Mouse (Mus musculus): ENCODE data around the gene Gm10570.

Gm10570 gene

DNA sequence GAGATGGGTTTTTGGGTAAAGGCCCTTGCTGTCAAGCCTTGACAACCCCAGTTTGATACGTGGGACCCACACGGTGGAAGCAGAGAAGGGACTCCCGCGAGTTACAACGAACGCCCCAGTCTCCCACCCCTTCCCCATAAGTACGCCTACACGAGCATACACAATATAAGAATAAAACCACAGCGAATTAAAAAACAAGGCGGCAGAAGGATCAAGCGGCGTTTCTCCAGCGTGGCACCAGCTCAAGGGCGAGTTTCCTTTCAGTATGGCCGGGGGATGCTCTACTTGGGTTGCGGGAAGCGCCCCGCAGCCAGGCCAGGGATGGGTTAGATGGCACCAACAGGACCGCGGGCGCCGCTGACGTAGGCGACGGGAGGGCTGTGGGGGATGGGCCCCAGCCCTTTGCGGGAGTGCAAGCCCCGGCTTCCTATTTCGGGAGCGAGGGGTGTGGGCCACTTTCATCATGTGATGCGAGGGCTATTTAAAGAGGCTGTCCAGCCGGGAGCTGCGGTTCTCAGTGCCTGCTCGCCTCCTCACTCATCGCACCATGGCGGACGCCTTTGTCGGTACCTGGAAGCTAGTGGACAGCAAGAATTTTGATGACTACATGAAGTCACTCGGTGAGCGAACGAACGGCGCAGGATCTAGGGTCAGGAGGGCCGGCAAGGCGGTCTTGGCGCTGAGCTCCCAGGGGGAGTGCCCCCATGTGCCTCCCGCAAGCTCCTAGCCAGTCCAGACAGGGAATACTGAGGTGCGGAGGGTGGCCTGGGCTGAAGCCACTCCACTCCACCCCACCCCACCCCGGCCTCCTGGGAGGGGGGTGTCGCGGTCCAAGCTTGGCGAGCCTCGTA, at the start of gene Gm10570, which contains the start of gene Fabp3:
TSS of gene Gm10570 (minus strand) at position 444 of the 851 bp plus-strand sequence.
TSS of gene Fabp3 (plus strand) at position 365 of the 851 bp plus-strand sequence.
- DNase-seq = peak; percentile 75

GRCm38 (mm10) chr4:130357946-130358345, 49.5 kb upstream of the Gm10570 start:
- no peak for DNase-seq

GRCm38 (mm10) chr4:130352588-130352987, 44.1 kb upstream of the Gm10570 start:
- DNase-seq = no peak

DNA sequence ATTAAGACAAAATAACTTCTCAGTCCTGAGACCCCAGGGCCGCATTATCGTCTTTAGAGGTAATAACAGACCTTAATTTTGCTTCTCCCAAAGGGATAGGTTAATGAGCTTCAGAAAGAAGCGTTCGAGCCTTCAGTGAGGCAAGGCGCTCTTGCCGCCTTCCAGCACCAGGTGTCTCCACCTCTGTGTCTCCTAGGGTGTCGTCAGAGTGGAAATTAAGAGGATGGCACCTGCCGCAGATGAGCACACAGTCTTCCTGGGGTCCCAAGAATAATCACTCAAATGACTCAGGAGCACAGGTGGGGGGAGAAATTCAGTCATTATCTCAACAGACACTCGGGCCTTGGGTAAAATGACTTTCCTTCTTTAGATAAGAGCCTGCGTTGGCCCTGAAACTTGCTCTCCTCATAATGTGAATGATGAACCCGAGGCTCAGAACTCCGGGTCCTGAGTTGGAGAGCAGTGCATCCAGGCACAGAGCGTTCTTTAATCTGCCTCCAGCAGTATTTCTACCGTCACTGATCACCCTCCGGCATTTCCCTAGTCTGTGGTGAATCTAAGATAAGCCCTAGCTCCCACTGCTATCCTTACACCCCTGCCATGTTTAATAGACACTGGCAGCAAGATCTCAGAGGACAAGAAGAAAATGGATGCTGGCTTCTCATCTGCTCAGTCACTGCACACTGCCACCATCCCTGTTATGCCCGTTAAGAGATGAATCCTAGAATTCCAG, 42.4 kb upstream of the Gm10570 start:
- no peak for DNase-seq

DNA sequence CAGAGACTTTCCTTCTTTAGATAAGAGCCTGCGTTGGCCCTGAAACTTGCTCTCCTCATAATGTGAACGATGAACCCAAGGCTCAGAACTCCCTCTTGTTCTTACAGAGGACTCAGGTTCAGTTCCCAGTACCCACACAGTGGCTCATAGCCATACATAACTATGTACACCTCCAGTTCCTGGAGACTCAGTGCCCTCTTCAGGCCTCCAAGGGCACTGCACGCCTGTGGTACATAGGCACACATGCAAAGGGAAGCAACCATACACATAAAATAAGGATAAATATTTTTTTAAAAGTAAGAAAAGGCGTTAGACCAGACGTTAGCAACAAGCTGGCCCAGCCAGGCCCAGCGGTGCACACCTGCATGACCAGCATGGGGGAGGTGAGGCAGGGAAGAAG, 41.2 kb upstream of the Gm10570 start:
- no peak for DNase-seq

GRCm38 (mm10) chr4:130341691-130342090, 33.2 kb upstream of the Gm10570 start:
- peak; percentile 41 for DNase-seq

DNA sequence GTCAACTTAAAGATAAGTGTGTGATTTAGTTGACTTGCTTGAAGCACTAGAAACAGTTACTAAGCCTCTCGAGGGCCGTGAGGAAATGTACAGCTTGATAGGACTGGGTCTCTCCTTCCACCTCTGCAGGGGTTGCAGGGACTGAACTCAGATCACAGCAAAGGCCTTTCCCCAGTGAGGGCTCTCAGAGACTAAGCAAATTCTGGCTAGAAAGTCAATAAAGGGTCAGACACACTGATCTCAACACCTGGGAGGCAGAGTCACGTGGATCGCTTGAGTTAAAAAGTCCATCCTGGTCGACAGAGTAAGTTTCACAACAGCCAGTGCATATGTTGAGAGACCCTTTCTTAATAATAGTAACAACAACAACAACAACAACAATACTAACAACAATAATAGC, 27.4 kb upstream of the Gm10570 start:
- no peak for DNase-seq

DNA sequence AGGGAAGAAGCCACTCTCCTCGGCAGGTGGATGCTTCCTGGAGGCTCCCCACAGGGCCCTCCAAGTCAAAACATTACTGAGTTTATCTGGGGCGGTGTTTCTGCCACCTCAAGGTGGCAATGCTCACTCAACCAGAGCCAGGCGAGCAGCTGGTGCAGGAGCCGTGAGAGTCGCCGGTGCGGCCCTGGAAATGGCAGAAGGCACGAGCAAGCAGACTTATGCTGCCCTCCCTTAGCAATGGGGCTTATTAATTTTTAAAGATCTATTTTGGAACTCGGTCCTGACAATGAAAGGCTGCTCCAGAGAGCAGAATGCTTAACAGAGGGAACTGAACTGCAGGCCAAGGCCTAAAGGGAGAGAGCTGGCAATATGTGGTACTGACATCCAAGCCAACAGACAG, 18.9 kb upstream of the Gm10570 start:
- DNase-seq = peak; percentile 70

DNA sequence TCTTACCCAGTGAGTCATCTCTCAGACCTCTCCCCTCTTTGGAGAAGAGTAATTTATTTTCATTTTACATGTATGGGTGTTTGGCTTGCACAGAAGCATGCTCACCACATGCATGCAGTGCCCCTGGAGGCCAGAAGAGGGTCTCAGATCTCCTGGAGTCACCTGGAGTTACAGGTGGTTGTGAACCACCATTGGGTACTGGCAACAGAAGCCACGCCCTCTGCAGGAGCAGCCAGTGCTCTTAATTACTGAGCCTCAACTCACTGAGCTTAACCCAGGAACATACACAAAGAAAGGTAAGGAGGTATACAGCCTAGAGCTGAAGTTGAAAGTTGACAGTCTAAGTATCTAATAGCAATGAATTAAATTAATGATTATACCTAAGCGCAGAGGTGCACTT, 17.0 kb upstream of the Gm10570 start:
- no peak for DNase-seq

DNA sequence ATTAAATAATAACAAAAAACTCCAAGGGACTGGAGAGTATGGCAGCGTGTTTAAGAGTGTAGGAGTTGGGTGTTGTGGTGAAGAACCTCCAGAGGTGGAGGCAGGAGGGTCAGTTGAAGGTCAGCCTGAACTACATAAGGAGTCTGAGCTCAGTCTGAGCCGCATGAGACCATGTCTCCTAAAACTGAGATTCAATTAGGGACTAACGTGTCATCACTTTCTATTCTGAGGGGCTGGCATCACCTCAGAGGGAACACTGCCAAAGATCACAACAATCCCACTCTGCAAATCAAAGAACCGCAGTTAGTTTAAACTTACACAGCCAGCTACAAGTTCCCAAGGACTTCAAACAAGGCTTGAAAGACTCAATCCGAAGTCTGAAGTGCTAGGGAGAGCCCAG, 15.1 kb upstream of the Gm10570 start:
- DNase-seq = no peak

GRCm38 (mm10) chr4:130323165-130323564, 14.7 kb upstream of the Gm10570 start:
- DNase-seq = no peak

DNA sequence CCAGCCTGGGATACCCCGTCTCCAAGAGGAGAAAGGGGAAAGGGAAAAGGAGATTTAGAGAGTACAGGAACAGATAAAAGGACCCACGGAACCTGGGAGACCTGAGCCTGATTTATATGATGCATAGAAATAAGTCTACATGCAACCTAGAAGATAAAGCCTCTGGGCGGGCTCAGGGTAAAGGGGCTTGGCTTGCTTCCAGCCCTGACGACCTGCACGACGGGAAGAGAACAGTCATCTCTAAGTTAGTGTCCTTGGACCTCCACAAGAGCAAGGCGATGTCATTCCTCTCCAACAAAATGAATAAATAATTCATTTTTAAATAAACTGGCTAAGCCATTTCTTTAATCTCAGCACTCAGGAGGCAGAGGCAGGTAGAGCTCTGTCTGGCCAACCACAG, 14.1 kb upstream of the Gm10570 start:
- no peak for DNase-seq

- no peak for DNase-seq
Observed at GRCm38 (mm10) chr4:130321640-130322039, 13.2 kb upstream of the Gm10570 start.

- DNase-seq = no peak
Observed at GRCm38 (mm10) chr4:130319564-130319963, 11.1 kb upstream of the Gm10570 start.

DNA sequence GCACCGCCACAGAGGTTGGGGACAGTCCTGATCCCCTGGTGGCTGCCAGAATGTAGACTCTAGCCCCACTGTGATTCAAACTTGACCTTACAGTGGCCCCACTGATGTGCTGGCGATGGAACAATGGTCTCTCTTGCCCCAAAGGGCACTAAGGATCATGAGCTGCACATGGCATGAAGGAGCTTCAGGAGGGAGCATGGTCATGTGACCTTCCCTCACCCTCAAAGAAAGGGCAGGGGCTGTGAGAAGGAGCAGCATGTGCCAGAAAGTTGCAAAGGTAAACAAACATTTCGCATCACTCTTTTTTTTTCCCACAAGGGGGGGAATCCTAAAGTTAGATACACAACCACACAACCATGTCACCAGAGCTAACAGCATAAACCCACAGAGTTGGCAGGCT, 9.6 kb upstream of the Gm10570 start:
- no peak for DNase-seq

DNA sequence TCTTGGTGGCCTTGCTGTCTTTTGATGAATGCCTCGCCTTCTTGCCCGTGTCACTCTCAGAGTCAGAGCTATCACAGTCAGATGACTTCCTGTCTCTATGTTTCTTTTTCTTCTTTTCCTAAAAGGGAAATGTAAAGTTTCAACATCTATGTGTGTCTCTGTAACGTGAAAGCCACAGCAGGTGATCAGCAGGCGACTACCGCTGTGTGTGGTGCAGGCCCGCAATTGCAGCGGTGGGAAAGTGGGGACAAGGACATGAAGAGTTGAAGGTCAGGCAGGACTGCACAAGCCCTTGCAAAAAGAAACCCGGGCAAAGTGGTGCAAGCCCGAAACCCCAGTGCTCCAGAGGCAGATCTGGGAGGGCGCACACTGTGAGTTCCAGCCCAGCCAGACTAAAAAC, 8.2 kb upstream of the Gm10570 start:
- no peak for DNase-seq

DNA sequence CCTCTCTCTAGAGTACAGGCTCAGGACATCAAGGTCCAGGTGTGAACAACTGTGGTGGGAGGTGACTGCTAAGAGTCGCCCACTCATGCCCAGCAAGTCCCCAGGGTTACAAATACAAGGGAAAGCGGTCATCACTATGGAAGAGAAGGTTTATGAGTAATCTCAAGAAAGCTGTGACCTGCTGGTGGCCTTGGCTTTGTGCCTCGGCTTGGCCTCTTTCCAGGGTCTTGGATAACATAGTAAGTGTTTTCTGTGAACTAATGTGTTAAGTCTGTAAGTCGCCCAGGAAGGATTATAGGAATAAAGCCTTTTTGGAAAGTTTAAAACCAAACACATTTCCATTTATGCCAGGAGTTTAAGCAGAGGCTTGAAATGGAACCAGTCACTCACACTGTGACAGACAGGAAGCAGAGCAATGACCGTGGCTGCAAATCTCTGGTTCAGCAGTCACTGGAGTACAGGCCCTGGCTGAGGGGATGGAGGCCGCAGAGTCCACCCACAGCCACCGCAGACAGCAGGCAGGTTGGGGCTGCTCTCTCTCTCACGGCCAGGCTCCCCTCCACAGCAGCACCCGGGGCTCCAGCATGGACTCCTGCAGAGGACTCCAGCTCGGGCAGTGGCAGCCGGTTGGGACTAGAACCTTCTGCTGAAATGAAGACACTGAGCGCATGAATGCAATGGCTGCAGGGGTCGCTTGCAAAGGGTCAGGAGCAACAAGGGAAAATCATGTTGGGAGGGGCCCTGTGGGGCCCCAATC, 7.5 kb upstream of the Gm10570 start:
- DNase-seq = no peak

DNA sequence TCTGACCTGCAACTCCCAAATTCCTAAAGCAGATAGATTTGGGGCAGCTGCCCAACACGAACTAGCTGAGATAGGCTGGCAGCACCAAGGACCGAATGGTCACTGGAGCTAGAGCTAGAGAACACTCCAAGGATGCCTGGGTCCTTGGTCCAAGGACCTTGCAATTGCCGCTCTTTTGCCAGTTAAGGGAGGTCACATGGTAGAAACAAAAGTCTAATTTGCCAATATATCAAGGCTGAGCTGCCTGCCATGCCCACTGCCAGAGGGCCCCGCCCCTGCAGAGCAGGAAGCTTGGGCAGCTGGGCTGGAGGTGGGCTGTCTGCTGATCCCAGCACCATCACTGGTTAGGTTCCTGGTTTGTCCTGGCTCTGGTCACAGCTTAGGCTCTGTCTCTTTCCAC, 5.1 kb upstream of the Gm10570 start:
- no peak for DNase-seq

GRCm38 (mm10) chr4:130312526-130312925, 4.1 kb upstream of the Gm10570 start:
- no peak for DNase-seq

DNA sequence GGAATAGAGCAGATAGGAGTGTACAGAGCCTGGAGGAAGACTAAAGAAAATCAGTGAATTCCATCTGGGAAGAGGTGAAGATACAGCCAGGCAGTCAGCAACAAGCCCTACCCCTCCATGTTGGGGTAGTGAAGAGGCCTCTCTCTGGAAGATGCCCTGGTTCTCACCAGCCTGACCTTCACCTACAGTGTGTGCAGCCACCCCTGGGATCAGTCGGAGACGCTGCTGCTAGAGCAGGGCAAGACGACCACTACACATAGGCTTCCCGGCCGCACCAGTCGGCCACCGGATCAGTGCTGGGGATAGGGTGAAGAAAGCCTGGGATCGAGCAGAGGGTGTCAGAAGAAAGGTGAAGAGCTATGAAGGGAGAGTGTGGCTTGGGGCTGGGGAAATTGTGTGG, 780 bp upstream of the Gm10570 start:
- DNase-seq = peak; percentile 27

DNA sequence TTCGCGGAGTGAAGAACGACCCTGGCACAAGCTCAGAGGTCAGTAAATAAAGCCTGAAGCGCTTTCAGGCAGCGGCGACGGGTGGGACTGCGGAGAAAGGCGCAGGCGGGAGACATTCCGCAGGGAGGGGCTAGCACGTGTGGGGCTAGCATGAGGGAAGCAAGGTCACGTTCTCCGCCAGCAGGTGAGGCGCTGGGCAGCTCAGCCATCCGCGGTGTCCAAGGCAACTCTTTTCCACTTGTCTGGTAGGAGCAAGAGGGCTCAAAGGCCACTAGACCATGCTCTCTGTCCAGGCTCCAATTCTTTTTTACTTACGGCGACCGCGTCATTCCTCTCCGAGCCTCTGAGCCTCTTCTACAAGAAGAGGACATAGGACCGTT, 633 bp downstream of the Gm10570 start:
- DNase-seq = peak; percentile 61

- DNase-seq = peak; percentile 27
Observed at GRCm38 (mm10) chr4:130306796-130307630, 1.5 kb downstream of the Gm10570 start.

DNA sequence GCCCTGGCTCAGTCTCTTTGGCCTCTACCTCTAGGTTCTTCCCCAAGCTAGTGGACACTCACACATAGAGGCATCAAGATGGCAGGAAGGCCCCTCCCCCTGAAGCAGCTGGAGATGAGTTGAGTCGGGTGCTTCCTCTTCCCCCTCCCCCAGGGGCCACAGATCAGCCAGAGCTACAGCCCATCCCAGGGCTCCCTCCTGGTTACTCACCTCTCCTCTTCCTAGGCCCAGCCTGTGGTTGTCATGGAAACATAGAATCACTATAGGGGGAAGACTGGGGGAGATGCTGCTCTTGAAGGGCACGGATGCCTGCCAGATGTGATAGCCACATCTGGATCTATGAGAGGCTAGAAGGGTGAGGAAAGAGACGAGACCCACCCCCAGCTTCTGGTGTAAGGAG, 3.7 kb downstream of the Gm10570 start:
- no peak for DNase-seq

Data from cerebellum, adult 11 months (tissue).